Mouse (Mus musculus): Measurements from ENCODE around the gene Myo1a.

The Myo1a gene

DNA sequence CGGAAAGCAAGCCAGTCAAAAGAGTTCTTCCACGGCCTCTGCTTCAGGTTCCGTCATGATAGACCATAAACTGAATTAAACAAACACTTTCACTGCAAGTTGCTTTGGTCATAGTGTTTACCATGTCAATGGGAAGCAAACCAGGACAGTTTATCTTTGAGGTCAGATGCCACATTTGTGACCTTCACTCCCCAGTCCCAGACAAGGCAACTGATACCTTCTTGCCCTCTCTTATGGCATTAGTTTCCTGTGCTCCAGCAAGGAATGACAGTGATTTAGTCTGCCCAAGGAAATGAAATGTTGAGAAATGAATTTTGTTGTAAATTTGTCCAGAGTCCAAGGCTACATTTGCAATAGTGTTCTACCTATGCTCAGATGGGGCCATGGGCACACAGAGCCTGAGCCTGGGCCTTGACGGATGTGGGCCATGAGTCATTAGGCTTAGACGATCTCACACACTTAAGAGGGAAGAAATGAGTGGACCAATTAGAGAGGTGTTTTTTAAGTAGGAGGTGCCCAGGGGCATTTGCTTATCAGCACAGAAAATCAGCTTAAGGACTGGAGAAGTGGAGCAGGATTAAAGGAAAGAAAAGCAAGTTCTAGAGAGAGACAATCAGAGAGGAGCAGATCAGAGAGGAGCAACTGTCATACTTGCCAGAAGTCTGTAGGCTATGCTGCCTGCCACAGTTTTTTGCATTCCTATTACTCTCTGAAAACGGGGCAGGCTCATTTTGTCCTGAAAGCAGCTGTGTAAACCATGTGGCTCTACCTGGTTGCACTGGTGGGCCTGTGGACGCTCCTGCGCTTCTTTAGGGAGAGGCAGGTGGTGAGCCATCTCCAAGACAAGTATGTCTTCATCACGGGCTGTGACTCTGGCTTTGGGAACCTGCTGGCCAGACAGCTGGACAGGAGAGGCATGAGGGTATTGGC is 54.5 kb downstream of the Myo1a start, which contains the start of the genes Rdh1 and Rdh16f1:
TSS of gene Rdh1 (plus strand) at position 541 of the 930 bp plus-strand sequence.
TSS of gene Rdh16f1 (plus strand) at position 607 of the 930 bp plus-strand sequence.
- peak in 1 of 2 experiments; percentile 9 for DNase-seq (ENCODE audit: low spot score in 2 of 2)

DNA sequence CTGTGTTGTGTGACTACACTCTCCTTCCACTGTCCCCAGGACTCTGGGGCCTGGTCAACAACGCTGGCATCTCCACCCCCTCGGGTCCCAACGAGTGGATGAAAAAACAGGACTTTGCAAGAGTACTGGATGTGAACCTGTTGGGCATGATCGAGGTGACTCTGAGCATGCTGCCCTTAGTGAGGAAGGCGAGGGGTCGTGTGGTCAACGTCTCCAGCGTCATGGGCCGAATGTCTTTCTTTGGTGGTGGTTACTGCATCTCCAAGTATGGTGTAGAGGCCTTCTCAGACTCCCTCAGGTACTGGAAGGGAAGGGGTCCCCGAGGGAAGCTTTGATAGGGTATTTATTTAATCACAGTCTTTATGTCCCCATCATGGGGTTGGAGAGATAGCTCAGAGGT is 58.0 kb downstream of the Myo1a start:
- peak in 1 of 2 experiments; percentile 6 for DNase-seq (ENCODE audit: low spot score in 2 of 2)

DNA sequence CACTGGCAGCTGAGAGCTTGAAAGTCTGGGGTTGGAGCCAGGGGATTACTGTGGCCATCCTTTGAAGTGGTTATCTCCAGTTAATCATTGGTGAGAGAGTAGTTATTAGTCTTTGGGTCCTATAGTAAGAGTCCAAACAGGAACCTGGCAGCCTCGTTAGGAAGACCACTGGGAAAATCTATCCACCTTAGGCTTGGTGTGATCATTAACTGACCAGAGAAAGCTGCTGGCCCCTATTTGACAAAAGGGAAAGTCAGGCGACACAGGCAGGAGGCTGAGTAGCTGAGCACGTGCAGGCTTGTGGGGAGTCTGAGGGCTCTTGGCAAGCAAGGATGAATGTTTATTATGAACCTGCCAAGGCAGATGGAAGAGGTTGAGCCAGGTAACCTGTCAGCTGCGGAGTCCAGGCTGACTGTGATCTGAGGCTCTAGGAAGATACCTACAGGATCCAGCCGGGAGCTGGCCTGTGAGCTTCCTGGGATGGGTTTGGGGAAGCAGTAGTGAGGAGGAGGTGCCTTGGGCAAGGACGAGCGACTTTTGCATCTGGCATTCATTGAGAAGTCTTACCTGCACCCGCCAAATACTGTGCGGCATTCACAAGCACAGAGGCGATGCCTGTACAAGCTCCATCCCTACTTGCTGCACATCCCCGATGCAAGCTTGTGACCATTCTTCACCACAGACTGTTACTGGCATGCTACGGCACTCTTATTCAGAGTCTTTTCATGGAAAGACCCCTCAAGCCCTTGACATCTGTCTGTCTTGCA is 59.1 kb downstream of the Myo1a start:
- peak in 1 of 2 experiments; percentile 14 for DNase-seq (ENCODE audit: low spot score in 2 of 2)

DNA sequence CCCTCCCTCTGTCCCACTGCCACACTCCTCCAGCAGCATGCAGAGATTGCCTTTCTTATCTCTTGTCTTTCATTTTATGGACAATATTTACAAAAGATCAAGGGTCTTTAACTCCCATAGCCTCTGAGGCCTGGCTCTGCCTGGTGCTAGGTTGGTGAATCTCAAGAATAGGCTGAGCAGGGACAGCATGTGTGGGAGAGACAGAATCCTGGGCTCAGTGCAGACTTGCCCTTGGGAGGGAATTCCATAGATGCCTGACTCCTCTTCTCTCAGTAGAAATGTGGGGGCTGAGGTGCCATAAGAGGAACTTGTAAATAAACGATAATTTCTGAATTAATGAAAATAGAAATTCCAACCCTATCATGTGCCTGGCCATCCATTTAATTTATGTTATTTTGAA is 61.6 kb downstream of the Myo1a start:
- peak in 1 of 2 experiments; percentile 10 for DNase-seq (ENCODE audit: low spot score in 2 of 2)

Measured in urinary bladder, postnatal 4 days (tissue).